Mouse (Mus musculus): ENCODE measurements around the gene Prss12.

Gene Prss12

DNA sequence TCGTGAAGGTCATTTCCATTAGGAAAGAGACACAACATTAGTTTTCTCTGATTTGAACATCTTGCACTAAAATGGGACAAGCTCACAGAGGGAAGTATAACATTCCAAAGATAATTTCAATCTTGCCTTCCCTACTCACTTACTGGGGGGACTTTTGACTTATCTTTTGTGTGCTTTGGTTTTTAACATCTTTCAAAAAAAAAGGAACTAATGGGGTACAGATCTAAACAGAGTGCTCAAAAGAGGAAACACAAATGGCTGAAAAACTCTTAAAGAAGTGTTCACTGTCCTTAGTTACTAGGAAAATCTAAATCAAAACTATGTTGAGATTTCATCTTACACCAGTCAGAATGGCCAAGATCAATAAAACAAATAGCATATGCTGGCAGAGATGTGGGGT is 90.6 kb downstream of the Prss12 start:
- DNase-seq = no peak

GRCm38 (mm10) chr3:123543585-123544304 is 97.0 kb downstream of the Prss12 start:
- DNase-seq = no peak

DNA sequence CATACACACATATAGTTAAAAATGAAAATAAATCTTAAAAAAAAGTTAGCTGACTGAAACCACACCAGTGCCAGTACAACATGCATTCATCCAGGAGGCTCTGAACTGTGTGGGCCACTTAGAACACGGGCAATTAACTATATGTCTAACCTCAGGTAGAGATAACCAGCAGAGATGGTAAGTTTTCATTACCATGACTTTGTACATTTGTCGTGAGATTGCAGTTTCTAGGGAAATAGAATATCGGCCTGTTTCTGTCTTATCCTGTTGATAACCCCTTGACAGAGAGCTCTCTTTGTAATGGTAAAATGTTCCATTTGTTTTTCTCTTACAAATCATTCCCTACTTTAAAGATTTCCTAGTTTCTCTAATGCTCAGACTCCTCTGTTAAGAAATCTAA is 103.8 kb downstream of the Prss12 start:
- DNase-seq = no peak

- DNase-seq = no peak
Measured at GRCm38 (mm10) chr3:123553872-123554271, 107.2 kb downstream of the Prss12 start.

GRCm38 (mm10) chr3:123555254-123555865 is 108.6 kb downstream of the Prss12 start:
- DNase-seq = no peak
